Mouse (Mus musculus): Measurements from ENCODE around the gene Fhad1.
A peak's percentile ranks its signal among the peaks of the same experiment; 100 is the strongest.

Gene Fhad1

DNA sequence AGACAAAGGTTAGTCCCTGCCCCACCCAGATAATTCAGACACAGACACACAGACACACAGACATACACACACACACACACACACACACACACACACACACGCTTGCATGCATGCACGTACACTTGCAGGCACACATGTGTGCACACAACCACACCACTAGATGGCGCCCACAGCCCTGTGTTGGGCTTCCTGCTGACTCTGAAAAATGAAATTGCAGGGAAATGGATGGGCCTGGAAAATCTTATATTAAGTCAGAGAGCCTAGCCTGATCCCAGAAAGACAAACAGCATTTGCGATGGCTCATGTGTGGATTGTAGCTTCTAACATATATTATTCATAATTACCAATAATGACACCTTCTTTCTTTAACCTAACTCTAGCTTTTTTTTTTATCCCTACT, 38.7 kb downstream of the Fhad1 start:
- DNase-seq: no peak

DNA sequence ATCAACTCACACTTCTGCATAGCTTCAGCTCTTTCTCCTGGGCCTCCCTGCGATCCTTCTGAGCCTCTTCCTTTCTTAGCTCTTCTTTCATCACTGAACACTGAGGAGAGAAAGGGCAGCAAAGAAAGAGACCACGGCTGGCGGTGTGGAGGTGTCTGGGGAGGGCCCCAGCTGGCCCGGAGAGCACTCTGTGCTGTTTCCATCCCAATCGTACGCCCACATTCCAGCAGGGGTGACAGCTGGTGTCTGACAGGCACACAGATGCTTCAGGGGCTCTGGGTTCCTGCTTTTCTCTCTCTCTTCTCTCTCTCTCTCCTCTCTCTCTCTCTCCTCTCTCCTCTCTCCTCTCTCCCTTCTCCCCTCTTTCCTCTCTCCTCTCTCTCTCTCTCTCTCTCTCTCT, 50.3 kb downstream of the Fhad1 start:
- no peak for DNase-seq

DNA sequence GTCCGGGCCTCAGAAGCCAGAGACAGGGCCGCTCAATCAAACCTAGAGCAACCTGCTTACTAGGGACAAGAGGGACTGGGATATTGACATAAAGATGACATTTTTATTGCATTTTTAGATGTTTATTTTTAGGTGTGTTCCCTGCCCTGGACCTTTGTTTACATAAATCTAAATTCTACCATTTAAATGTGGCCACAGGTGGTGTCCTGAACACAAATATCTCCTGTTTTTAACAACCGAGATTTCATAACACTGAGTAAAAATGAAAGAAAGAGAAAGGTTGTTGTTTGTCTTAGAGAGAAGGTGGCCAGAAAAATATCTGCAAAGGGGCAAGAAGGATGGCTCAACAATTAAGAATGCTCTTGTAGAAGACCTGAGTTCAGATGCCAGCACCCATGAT, 51.0 kb downstream of the Fhad1 start:
- no peak for DNase-seq

DNA sequence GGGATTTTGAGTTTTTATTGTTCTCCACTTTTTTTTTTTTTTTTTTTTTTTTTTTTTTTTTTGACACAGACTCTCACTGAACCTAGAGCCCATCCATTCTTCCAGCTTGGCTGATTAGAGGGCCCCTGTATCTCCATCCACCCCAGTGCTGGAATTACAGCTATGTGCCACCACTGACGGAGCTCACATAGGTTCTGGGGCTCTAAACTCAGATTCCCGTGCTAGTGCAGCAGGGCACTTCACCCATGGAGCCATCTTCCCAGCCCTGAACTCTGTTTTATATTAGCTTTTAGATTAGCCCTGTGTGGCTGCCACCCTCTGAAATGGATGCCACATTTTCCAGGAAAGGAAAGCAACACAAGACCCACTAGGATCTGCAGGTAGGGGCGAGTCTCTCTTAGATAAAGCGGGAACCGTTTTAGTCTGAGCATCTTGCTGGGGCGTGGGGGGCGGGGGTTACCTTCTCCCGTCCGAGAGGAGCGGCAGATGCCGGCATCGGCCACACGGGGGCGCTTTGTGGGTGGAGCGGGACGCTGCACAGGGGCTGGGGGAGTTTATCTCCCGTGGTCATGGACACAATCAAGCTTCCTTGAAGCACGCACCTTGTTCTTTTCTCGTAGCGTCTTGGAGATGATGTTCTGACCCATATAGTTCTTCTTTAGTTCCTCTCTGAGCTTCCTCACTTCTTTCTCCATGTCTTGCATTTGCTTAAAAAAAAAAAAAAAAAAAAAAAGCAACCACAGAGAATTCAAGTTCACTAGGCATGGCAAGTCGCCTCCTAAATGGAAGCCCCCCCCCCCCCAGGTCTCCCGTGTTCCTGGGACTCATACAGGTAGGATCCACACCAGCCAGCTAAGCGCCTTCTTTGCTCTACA, 51.8 kb downstream of the Fhad1 start:
- no peak for DNase-seq

DNA sequence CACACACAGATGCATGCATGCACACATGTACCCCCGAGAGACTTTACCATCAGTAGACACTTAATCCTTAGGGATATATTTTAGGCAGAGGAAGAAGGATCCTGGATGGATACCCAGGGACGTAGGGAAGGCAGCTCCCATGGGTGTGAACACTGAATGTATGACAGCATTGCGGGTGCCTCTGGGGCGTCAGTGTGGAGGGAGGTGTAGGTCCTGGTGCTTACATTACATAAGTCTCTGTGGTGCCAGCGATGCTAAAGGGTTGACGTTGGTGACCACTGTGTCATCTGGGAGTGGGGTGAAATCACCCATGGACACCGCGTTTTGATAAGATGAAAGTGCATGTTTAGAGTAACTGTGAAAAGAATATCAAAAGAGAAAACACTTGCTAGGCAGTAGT, 54.8 kb downstream of the Fhad1 start:
- no peak for DNase-seq

DNA sequence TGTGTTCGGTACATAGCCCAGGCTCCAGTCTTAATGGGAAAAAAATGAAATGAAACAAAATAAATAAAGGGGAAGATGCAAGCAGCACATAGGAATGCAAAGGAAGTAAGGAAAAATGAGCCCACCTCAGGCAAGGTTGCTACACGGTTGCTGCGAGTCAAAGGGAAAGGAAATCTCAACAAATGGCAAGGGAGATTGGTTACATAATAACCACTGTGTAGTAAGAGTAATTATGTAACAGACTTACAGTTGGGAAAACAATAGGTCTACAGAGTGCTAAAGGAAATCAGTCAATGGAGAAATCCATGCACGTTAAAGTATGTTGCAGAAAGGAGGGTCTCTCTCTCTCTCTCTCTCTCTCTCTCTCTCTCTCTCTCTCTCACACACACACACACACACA, 55.3 kb downstream of the Fhad1 start:
- no peak for DNase-seq

DNA sequence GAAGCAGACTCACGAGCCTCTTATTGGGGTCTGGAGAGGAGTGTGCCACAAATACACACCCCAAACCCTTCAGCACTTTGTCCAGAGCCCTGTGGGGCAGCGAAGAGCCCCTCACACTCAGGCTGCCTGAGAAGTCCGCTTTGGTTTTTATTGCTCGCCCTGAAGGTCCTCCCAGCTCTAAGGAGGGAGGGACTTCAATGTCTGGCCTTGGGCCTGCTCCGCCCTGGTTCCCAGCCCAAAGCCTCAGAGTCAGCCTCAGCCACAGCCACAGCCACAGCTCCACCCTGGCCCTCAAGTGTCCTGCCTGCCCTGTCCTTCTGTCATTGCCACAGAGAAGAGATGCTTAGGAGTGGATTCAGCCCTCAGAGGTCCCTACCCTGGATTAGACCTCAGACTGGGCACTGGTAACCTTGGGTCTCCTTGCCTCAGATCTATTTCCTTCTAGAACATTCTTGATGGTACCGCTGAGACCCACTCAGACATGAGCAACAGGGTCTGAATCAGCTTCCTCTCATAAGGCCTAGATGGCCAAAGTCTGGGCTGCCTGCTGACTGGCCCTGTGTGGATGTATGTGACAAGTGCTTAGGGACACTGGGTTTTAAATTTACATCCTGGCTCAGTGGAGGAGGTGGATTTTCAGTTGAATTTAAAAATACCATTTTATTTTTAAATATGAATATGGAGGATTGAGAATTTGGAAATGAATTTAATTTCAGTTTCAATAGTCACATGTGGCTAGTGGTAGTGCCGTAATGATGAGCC, 56.1 kb downstream of the Fhad1 start:
- DNase-seq: no peak

DNA sequence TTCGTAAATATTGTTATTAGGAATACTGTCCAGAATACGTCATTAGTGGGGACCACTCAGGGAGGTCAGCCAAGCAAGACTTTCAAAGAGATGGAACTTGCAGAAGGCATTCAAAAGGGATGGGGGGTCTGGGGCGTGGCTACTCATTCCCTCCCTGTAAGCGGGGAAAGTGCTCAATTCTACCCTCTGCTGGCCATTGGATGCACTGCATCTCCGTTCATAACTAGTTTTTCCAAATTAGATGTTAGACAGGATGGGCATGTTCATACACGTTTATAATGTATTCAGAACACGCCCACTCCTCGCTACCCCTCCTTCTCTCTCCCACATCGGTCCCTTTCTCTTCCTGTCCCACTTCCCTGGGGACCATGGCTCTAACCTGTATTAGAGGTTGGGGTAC, 56.7 kb downstream of the Fhad1 start:
- peak; percentile 54 for DNase-seq

DNA sequence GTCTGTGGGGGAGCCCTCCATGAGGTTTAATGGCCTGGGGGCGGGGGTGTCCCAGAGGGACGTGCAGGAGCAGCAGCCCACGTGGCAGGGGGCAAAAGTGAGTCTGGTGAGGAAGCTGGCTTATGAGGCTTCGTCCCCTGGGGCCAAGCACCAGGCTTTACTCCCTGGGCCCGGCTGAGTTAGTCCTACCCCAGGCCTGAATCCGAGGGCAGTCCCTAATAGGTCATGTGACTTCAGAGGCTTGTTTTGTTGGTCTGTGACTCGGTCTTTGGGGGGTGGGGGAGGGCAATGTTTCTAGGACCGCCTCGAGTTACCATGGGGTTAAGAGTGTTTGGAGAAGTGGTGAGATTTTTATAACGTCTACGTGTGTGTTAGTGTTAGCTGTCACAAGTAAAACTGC, 57.1 kb downstream of the Fhad1 start:
- DNase-seq: no peak

DNA sequence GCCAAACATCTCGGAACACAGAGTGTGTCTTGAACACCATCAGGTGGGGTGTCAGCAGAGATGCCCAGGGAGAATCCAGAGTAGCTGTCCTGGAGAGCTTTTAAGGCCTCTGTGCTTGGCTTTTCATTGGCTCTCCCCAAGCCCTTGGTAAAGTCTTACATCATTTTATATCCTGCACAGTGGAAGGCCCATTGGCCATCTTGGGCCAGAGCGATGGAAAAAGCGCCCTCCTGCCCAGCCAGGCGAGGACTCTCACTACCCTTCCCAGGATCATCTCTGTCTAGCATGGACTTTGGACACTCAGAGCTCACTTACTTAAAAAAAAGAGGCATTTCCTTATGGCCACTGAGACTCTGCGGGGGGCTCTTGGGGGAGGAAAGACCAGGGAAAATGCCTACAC, 58.0 kb downstream of the Fhad1 start:
- no peak for DNase-seq

DNA sequence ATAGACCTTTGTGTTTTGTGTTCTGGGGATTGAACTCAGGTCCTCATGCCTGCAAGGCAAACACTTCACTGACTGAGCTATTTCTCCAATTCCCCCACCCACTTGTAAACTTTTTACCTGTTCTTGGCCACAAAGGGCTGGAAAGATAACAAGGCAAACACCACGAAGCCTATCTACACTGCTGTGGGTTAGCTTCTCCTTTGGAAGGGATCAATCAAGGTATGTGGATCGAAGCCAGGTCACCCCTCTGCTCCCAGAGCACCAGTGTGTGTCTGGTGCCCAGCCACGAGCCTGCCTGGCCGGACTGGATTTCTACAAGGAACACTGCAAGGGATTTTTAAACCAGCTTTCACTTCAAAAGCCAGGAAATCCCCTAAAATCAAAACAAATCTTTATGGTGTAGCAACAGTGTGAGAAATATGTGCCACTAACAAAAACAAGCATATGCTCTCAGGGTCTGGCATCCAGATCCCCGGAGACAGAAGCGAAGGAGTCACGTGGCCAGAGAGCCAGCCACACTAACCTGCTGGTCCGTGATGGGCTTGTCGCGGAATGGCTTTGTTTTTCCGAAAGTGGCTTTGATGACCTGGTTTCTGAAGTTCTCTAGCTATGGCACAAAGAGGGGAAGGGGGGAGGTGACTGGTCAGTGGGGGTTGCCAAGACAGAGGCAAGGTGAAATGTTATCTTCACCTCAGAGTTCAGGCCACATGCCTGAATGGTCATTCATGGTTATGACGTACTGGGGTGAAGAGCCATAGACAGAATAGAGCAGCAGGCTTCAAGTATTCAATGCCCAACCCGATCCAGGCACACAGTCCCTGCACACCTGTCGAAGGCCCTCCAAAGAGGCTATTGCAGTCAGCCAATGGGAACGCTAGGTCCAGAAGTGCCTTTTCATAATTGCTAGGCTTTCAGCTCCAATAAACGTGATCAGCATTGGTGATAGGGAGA, 59.8 kb downstream of the Fhad1 start:
- no peak for DNase-seq

DNA sequence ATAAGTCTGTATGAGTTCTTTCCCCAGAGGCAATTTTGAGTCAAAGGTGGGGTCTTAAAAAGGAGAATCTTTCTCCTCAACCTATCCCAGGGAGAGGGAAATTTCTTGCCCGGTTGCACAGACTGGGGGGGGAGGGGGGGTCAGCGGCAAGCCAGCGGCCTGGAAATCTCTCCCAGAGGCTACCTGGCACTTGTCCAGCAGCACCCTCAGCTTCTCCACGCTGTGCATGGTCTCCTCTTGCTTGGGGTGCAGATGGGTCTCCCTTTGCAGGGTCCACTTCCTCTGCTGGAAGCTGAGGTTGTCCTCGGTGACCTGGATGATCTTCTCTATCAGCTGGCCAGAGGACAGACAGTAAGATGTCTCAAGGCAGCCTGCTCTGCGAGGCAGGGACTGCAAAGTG, 61.0 kb downstream of the Fhad1 start:
- no peak for DNase-seq

DNA sequence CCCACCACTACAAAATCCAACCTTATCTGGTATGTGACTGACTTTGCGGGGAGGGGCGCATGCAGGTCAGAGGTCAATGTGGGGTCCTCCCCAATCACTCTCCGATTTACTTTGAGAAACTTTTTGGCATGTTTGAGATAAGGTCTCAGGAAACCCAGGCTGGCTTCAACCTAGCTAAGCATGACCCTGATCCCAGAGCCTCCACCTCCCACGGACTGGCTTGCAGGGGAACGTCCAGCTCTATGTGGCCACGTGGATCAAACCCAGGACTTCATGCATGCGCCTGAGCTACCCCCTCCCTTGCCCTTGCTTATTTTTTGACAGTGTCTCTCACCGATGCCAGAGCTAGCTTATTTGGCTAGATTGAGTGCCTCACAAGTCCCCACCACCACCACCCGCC, 61.6 kb downstream of the Fhad1 start:
- DNase-seq: no peak

DNA sequence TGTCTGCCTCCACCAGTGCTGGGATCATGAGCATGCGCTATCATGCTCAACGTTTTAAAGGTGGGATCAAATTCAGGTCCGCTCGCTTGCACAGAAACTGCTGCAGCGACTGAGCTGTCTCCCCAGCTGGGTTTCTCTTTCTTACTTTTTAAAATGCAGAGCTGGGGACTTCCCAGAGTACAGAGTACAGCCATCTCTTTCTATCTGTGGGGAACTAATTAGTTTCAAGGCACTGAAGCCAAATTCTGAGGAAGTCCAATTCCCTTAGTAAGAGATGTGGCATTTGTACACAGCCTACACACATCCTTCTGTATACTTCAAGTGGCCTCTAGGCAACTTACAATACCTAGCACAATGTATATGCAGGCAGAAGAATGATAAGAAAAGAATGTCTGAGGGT, 62.1 kb downstream of the Fhad1 start:
- DNase-seq: no peak

DNA sequence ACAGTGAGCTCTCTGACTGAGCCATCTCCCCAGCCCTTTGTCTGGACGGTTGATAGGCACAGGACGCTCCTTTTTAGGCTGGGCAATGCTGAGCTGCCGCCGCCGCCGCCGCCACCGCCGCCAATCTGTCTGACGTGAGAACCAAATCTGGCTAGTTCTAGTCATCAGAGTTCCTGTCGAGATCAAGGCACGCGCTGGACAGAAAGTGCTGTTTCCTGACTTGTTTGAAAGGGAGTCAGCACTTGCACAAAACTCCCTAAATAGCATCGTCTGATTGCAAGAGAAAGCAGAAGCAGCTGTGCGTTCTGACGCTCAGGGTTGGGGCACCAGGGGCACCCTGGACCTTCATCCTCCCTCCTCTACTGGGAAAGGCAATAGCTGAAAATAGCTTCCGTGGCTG, 62.8 kb downstream of the Fhad1 start:
- no peak for DNase-seq

DNA sequence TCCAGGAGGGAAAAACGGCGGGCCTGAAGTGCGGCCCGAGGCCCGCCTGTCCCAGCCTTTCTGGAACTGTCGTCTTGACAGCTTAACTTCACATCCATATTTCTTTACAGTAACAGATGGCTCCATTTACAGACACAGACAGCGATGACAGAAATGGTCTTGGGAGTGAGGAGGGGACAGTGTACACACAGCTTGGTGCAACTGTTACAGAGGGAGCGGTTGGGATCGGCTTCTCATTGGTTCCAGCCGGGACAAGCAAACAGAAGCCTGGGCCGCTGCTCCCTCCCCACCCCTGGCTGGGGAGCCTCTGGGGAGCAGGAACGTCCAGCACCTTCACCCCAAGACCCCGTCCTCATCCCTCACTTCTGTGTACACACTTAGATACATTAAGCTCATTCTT, 65.4 kb downstream of the Fhad1 start:
- DNase-seq: no peak

DNA sequence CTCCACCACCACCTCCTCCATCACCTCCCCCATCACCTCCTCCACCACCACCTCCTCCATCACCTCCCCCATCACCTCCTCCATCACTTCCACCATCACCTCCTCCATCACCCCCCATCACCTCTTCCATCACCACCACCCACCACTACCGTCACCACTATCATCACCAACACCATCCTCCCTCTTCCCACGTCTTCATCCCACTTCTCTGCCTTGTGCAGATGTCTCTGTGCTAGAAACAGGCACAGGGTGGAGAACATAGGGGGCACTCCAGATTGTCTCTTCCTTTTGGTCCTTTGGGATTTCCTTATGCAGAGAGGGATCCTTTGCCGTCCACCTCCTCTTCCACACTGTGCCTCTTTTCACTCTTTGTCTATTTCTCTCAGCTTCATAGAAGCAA, 66.1 kb downstream of the Fhad1 start:
- no peak for DNase-seq

DNA sequence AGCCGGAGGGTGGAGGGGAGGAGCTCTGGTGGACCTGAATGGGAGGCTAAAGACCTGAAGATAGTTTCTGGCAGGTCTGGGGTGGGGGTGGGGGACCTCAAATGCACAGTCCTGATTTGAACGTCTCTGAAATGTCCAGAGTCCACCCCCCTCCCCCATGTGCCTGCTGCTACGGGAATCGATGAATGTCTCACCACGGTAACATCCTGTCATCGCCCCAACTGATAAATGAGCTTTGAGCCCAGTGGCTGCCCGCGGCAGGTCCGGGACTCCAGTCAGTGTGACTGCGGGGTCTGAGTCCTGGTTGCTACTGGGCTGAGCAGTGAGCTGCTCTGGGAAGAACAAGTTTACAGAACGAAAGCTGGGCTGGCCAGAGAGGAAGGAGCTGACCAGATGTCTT, 72.5 kb downstream of the Fhad1 start:
- no peak for DNase-seq

DNA sequence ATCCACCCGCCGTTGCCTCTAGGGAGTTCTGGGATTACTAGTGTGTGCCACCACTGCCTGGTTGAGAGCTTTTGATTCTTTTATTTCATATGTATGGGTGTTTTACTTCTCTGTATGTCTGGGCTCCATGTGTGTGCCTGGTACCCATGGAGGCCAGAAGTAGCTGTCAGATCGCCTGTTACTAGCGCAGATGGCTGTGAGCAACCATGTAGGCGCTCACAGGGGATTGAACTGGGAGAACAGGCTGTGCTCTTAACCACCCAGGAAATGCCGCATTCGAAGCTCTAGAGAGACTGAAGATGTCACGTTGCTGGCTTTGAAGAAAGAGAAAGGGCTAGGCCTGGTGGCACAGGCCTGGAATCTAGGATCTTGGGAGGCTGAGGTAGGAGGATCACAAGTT, 73.6 kb downstream of the Fhad1 start:
- no peak for DNase-seq

DNA sequence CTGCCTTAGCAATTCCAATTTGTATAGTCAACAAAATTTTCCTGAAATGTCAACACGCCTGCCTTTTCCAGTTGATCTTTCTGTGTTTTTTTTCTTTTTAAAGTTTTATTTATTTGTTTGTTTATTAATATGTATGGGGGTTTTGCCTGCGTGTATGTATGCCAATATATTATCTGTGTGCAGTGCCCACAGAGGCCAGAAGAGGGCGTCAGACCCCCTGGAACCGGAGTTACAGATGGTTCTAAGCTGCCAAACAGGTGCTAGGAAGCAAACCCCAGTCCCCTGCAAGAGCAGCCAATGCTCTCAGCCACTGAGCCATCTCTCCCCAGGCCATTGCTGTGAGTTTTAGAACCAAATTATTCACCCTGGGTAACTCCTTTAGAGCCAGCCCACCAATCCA, 76.3 kb downstream of the Fhad1 start:
- DNase-seq: no peak

DNA sequence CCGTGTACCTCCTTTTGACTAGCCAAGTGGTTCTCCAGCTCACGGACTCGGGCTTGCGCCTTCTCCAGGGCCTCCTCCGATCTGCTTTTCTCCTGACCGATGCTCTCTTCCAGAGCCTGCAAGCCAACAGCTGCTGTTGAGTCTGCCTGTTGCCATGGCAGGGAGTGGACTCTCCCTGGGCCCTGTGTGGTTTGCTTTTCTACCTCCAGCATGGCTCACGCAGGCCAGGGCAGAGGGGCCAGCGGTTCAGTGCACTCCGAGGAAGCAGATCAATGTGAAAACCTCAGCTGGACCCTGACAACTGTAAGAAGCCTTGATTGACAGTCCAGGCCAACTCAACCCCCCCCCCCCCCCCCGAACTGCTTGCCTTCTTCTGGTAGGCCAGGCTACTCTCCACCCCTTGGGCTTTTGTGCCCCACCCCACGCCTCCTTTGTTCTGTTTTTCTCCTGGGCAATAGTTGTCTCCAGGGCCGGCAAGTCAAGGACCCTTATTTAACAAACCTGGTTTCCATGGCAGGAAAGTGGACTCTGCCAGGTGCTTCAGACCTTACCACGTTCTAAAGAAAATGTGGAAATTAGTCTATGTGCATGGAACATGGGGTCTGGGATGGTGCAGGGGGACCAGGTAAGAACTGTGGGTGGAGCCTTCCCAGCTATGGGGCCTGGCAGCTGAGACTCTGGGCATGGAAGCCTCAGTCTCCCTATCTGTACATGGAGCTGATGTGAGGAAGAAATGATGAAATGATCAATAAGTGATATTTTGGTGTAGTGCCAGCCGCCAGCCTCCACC, 81.9 kb downstream of the Fhad1 start:
- DNase-seq: no peak

DNA sequence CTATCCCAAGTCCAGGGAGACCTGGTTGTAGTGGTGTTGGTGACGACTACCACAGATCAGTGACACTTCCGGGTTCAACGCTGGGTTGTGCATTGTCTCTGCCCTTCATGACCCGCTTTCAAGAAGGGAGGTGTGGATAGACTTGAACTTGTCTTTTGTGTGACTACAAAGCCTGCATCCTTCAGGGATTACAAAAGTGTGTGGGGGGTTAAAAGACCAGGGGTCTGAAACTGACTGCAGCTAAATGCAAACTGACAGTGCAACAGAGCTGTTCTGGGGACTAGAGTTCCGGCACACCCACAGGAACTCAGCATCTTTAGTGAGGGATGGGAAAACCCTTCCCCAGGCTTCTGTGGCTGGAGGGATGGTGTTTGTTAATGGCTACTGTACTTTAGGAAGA, 83.4 kb downstream of the Fhad1 start:
- no peak for DNase-seq

DNA sequence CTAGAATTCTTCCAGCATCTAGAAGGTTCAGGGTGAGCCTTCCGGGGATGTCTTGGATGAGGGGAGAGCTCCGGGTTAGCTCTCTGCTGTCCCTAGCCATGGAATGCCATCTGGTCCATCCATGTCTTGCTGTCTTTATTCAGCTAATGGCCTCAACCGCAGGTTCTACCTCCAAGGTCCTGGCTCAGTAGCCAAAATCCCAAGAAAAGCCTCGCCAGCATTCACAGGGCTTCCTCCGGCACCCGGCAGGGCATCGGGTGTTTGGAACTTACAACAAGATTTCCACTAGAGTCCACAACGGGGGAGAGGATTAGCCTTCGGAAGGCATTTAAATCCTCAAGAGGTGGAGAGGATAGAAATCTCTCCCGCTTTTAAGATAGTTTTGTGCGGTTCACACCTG, 84.9 kb downstream of the Fhad1 start:
- DNase-seq: peak; percentile 13

Data from cerebellum, adult 11 months (tissue).